Mouse (Mus musculus) pancreas, adult 10 weeks (tissue): ENCODE results near the gene Cdkn2aipnl. TPM values are rescaled to one million over a fixed set of nuclear protein-coding genes. Genes with fewer than 3 reads are reported as not detected.

Experiments used
- polyA plus RNA-seq: library from polyadenylated mRNA; stranded (reverse); fragments of 350-450 nt; fragmentation: Illumina TruSeq; extraction: RNeasy Lipid Tissue Mini Kit (QIAGEN cat#74804); gene quantifications from one replicate; pipeline ENCODE4 v1.2.3, GENCODE M21; 2015; ENCODE audit warnings: low read depth, low replicate concordance; ENCODE audit not compliant: insufficient read depth

The Cdkn2aipnl gene
- 7.9 TPM for polyA plus RNA-seq

GRCm38 (mm10) chr11:51967443-51968401 is at the start of gene Cdkn2aipnl:
Gene Cdkn2aipnl, plus strand, starts transcription at chr11:51967661.

DNA sequence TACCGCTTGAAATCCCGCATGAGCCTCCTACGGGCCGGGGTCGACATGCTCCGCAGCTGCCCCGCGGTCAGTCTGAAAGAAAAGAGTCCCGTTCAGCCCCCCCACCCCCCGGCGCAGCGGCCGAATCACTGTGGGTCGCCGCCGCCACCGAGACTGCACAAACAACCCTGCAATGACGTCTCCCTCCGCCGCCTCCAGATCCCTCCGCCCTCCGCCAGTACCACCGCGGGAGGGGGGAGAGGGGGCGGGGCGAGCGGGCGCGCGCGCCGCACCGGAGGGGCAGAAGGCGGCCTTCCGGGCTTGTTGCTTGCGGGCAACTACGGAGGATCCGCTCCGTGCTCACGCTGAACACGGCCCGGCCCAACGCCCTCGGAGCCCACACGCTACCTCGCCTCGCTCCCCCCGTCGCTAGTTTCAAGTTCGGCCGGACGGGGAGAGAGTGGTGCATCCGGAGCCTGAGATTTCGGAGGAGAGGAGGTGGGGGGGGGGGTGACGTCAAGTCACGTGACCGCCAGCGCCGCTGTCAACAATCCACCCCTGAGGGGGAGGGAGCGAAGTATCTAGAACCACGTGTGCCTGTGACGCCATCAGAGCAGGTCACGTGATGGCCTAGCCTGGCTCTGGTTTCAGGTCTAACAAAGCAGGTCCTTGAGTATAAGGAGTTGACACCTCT is 33.0 kb downstream of the Cdkn2aipnl start, which contains the start of gene Ube2b:
Ube2b (minus strand) TSS at position 473 of the 673 bp plus-strand sequence.

GRCm38 (mm10) chr11:52003772-52004528 is 36.5 kb downstream of the Cdkn2aipnl start, which contains the start of gene Cdkl3:
Gene Cdkl3, plus strand, starts transcription at chr11:52004221.

Other genes with a start within 250 kb of the Cdkn2aipnl start
- 3.4 TPM for gene Sec24a, start 204.0 kb upstream of the Cdkn2aipnl start, polyA plus RNA-seq
- gene Sar1b, start 204.0 kb upstream of the Cdkn2aipnl start, polyA plus RNA-seq: 9.3 TPM
- 4.3 TPM for gene Jade2, start 110.0 kb upstream of the Cdkn2aipnl start, polyA plus RNA-seq
- gene Ube2b, start 33.1 kb downstream of the Cdkn2aipnl start, polyA plus RNA-seq: 35.1 TPM
- gene Cdkl3, start 36.6 kb downstream of the Cdkn2aipnl start, polyA plus RNA-seq: 1.1 TPM
- gene Ppp2ca, start 131.0 kb downstream of the Cdkn2aipnl start, polyA plus RNA-seq: 9.2 TPM
- gene Olfr1373, start 177.9 kb downstream of the Cdkn2aipnl start, polyA plus RNA-seq: not detected
- not detected for gene Olfr1371, start 246.3 kb downstream of the Cdkn2aipnl start, polyA plus RNA-seq